Mouse (Mus musculus): ENCODE measurements at regions not wholly inside any gene's neighbourhood (a gene's known extent, or its start where the extent isn't known, plus 50 kb on each side); places are given as distances from the start of the nearest gene placed in this dataset.

GRCm38 (mm10) chr12:14212618-14213017, 60.8 kb upstream of the Fam84a start:
- ATAC-seq (ENCODE audit: low FRiP score): no peak
- H3K4me2 ChIP-seq (replicated peaks): no peak overlapping the region
- H3K4me1 ChIP-seq: no peaks in the 10 kb centered on the region
- H3K27me3 ChIP-seq: no peaks in the 10 kb centered on the region
- H3K9ac ChIP-seq: no peak overlapping the region
- H3K36me3 ChIP-seq: no peaks in the 10 kb centered on the region
- H3K27ac ChIP-seq: no peak overlapping the region
- no peaks in the 10 kb centered on the region for H3K9me3 ChIP-seq (replicated peaks)
- 90% methylated on average over 3 of the region's 3 CpGs for WGBS
- no peak overlapping the region for H3K4me3 ChIP-seq

GRCm38 (mm10) chr12:14209881-14210280, 58.0 kb upstream of the Fam84a start:
- no peaks in the 10 kb centered on the region for H3K27me3 ChIP-seq
- H3K27ac ChIP-seq: no peak overlapping the region
- no peaks in the 10 kb centered on the region for H3K9me3 ChIP-seq (replicated peaks)
- H3K36me3 ChIP-seq: no peaks in the 10 kb centered on the region
- no peak overlapping the region for H3K9ac ChIP-seq
- H3K4me3 ChIP-seq: no peak overlapping the region
- no peak overlapping the region for H3K4me2 ChIP-seq (replicated peaks)
- no peaks in the 10 kb centered on the region for H3K4me1 ChIP-seq
- no peak for ATAC-seq (ENCODE audit: low FRiP score)

DNA sequence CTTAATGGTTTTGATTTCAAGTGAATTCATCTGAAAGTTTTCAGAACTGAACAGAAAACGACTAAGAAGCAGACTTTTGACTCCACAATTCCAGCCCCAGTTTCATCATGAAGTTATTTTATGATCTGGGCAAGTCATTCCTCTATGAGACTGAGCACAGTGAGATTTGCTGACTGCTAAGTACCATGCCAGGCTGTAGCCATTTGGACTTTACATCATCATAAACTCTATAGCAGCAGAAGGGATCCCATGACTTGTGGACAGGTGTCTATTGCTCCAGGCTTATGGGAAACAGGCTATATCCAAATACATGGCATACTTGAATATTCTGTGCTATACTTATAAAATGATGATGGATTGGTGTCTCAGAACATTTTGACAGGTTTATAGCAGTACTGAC, 55.4 kb upstream of the Fam84a start:
- Histone ChIP-seq H3K27ac (no peak overlapping the region), H3K4me2 (replicated peaks) (no peak overlapping the region), H3K27me3 (no peaks in the 10 kb centered on the region), H3K36me3 (no peaks in the 10 kb centered on the region), H3K9me3 (replicated peaks) (no peaks in the 10 kb centered on the region), H3K4me3 (no peak overlapping the region), H3K9ac (no peak overlapping the region), H3K4me1 (no peaks in the 10 kb centered on the region)
- WGBS: 71% methylated on average over 1 of the region's 1 CpGs
- no peak for ATAC-seq (ENCODE audit: low FRiP score)

DNA sequence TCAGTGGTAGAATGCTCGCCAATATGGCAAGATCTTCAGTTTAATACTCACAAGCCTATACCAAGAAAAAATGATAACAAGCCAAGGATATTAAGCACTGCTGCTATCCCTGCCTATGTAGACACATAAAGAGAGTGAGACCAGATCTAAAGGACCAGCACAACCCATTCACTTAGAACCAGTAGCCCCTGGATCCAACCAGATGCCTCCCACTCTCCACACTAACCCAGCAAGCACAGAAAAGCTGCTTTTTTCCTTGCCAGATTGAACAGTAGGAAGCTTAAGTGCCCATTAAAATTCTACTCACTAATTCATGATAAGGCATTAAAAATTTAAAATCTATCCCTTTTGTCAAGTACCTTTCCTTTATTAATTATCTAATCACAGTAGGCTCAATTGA, 52.6 kb upstream of the Fam84a start:
- no peak overlapping the region for H3K4me2 ChIP-seq (replicated peaks)
- H3K9me3 ChIP-seq (replicated peaks): no peaks in the 10 kb centered on the region
- WGBS: 72% methylated on average over 1 of the region's 1 CpGs
- H3K27ac ChIP-seq: no peak overlapping the region
- ATAC-seq (ENCODE audit: low FRiP score): no peak
- no peaks in the 10 kb centered on the region for H3K27me3 ChIP-seq
- H3K4me3 ChIP-seq: no peak overlapping the region
- no peak overlapping the region for H3K9ac ChIP-seq
- H3K36me3 ChIP-seq: no peaks in the 10 kb centered on the region
- no peaks in the 10 kb centered on the region for H3K4me1 ChIP-seq
